Mouse (Mus musculus) central nervous system, embryonic 14 days (tissue): ENCODE measurements around the gene 3110040N11Rik. TPM values are rescaled to one million over a fixed set of nuclear protein-coding genes. Genes with fewer than 3 reads are reported as not detected.

ENCODE experiments used
- polyA plus RNA-seq: library from polyadenylated mRNA; depleted of rRNA; stranded (reverse); fragments of >200 nt; gene quantifications from 2 replicates; pipeline ENCODE4 v1.2.3, GENCODE M21; 2012; rRNA removed

3110040N11Rik gene
- 50.0 and 50.7 TPM in 2 replicates for polyA plus RNA-seq

DNA sequence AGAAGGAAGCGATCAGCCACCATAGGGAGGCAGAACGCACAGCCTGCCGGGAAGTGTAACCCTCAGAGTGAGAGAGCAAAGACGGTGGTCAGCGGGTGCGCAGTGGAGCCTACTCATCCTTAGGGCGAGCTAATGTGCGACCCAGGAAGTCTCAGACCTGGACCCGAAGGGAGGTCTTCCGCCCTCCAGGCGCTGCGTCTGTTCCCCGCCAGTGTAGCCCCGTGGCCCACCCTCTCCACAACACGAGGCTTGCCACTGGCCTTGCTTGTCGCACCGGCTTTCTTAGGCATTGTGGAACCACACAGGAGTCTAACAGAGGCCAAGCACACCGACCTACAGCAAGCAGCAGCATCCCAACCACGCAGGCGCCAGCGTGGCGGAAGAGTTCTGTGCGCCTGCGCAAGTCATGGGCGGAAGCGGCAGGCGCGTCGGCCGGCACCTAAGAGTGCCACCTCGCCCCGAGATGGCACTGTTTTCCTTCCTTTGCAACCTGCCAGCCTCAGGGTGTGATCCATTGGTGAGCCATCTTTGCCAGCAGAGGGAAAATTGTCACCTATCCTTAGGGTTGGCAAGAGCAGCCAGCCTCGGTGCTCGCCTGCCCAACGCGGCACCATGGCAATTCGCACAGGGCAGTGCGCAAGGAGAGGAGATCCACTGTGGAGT is at the start of gene 3110040N11Rik:
Gene 3110040N11Rik, minus strand, starts transcription at position 384 of the 663 bp plus-strand sequence.

GRCm38 (mm10) chr7:81829379-81829894 is 40.2 kb upstream of the 3110040N11Rik start, which contains the start of gene Btbd1:
TSS of gene Btbd1 (minus strand) at chr7:81829431.

DNA sequence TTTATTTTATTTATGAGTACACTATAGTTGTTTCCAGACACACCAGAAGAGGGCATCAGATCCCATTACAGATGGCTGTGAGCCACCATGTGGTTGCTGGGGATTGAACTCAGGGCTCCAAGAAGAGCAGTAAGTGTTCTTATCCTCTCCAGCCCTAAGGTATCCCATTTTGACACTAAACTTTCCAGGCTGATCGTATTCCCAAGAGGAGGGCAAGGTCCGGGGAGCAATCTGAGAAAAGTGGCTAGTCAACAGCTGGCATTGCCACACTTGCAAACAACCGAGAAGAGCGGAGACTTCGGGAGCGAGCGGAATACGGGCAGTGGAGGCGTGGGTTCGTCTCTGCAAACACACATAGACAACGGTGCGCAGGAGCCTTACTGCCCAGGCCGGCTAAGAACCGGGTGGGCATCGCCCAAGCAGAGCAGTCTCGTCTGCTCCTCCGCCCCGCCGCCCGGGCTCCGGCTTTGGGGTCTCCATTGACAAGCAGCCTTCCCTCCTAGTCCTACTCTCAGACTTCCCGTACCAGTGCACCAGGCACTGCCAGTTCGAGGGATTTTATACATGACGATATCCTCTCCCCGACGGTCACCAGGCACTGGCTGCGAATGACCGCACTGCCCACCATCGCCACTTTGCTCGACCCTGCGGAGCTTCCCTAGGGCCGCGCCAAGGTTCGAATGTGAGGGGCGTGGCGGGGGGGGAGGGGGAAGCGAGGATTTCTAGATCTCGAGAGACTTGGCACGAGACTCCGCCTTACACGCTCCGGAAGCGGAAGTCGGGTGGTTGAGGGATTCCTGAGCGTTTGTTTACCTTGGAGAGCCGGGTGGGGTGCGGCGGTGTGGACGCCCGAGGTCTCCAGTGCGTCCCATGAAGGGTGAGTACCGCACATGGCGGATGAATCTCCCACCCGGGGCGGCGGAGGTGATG is 26.8 kb downstream of the 3110040N11Rik start, which contains the start of gene Ramac:
Gene Ramac, plus strand, starts transcription at position 746 of the 930 bp plus-strand sequence.

Other genes with a start within 250 kb of the 3110040N11Rik start
- 0.14 and 0.31 TPM in 2 replicates for gene Fsd2, start 222.5 kb downstream of the 3110040N11Rik start, polyA plus RNA-seq
- gene Whamm, start 218.2 kb downstream of the 3110040N11Rik start, polyA plus RNA-seq = 15.4 and 15.8 TPM in 2 replicates
- 16.3 and 16.9 TPM in 2 replicates for gene Homer2, start 82.0 kb downstream of the 3110040N11Rik start, polyA plus RNA-seq
- 58.3 and 69.8 TPM in 2 replicates for gene Ramac, start 26.6 kb downstream of the 3110040N11Rik start, polyA plus RNA-seq
- gene Btbd1, start 40.0 kb upstream of the 3110040N11Rik start, polyA plus RNA-seq = 77.8 and 84.7 TPM in 2 replicates
- gene Gm10160, start 66.3 kb upstream of the 3110040N11Rik start, polyA plus RNA-seq = not detected in 2 replicates
- gene Tm6sf1, start 69.5 kb upstream of the 3110040N11Rik start, polyA plus RNA-seq = 16.9 and 19.6 TPM in 2 replicates
- 58.3 and 65.1 TPM in 2 replicates for gene Hdgfl3, start 145.0 kb upstream of the 3110040N11Rik start, polyA plus RNA-seq
- 0.25 and 1.6 TPM in 2 replicates for gene Bnc1, start 202.8 kb upstream of the 3110040N11Rik start, polyA plus RNA-seq